ENCODE assay signal across 26 mouse cellular contexts in the genomic region with DNA sequence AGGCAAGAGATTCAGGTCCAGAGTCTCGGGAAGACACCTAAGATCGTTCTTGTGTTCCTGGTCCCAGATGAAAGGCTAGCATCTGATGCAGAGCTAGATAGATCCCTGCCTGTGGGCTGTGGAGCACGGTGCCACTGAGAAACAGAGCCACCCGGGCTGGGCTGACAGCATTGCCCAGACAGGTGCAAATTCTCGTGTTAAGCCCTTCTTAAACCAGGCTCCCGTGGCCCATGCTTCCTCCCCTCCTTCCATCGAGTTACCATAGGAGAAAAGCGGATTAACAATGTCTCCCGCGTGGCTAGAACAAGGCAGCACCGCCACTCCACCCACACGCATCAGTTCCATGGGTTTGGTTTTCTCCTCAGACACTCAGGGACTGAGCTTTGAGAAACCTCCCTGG.
"Had no signal": no experiment of that assay in that cellular context is flagged by ENCODE, and none has a peak within 500 bp of the region (broad histone marks: within the 10 kb centered on the region; RNA-seq: fewer than 3 reads in every experiment).

No protein-coding gene starts in this region.

- H3K27me3 ChIP-seq: heart, embryonic 12.5 days; hindbrain, embryonic 12.5 days; intestine, embryonic 15.5 days; limb, embryonic 12.5 days had no signal

- DNase-seq: gastrocnemius, adult 2 months; gastrocnemius, postnatal 10 days; gastrocnemius, postnatal 25 days; heart, adult 18-20 months; heart, postnatal 10 days; heart, postnatal 4 days; kidney, adult 18-20 months; kidney, adult 8-10 months; kidney, postnatal 10 days; kidney, postnatal 25 days; kidney, postnatal 4 days; liver had no signal

- H3K27ac ChIP-seq: gastrocnemius, adult 2 months; heart, embryonic 10.5 days; hindbrain, embryonic 10.5 days; hindbrain, embryonic 12.5 days; hindbrain, embryonic 14.5 days; intestine, embryonic 15.5 days; layer of hippocampus, adult 2 months; left cerebral cortex, adult 2 months; limb, embryonic 10.5 days; limb, embryonic 12.5 days had no signal

- H3K4me1 ChIP-seq: intestine, embryonic 15.5 days had no signal

- H3K4me3 ChIP-seq: gastrocnemius, adult 2 months; heart, embryonic 10.5 days; heart, embryonic 12.5 days; hindbrain, embryonic 10.5 days; hindbrain, embryonic 12.5 days; intestine, embryonic 15.5 days; layer of hippocampus, adult 2 months; left cerebral cortex, adult 2 months; limb, embryonic 10.5 days; limb, embryonic 12.5 days had no signal

- H3K9ac ChIP-seq: heart, embryonic 12.5 days; hindbrain, embryonic 12.5 days; hindbrain, embryonic 14.5 days; intestine, embryonic 15.5 days; limb, embryonic 12.5 days had no signal

- H3K4me2 ChIP-seq: heart, embryonic 12.5 days; hindbrain, embryonic 12.5 days; hindbrain, embryonic 14.5 days; intestine, embryonic 15.5 days; limb, embryonic 12.5 days; liver, embryonic 11.5 days had no signal

- H3K9me3 ChIP-seq: heart, embryonic 10.5 days; heart, embryonic 12.5 days; hindbrain, embryonic 10.5 days; hindbrain, embryonic 12.5 days; intestine, embryonic 15.5 days; limb, embryonic 10.5 days; limb, embryonic 12.5 days had no signal

- H3K36me3 ChIP-seq: heart, embryonic 10.5 days; heart, embryonic 12.5 days; hindbrain, embryonic 10.5 days; hindbrain, embryonic 12.5 days; intestine, embryonic 15.5 days; limb, embryonic 10.5 days; limb, embryonic 12.5 days had no signal

- ATAC-seq: hindbrain, embryonic 16.5 days; inflammation-experienced regulatory T-cells, adult 6 months; intestine, embryonic 15.5 days; intestine, postnatal 0 days had no signal
